Comparison of ENCODE assay signal across 23 mouse cellular contexts in genomic region chr11:102349189-102349954, GRCm38 (mm10). TPM values are rescaled to one million over a fixed set of nuclear protein-coding genes. Genes with fewer than 3 reads are reported as not detected.
A peak's percentile ranks its signal among the peaks of the same experiment; 100 is the strongest.
DNase-seq lines count a peak whose midpoint lies in the region; ATAC-seq and TF ChIP-seq lines count a peak whose summit lies in the region.
"Had no signal": no experiment of that assay in that cellular context is flagged by ENCODE, and none has a peak within 500 bp of the region (broad histone marks: within the 10 kb centered on the region; RNA-seq: fewer than 3 reads in every experiment).

No protein-coding gene starts in this region.

- H3K4me2 ChIP-seq in kidney, embryonic 16.5 days (replicated peaks; ENCODE audit: low read depth, low read length): no peak overlapping the region
- H3K4me2 ChIP-seq in kidney, embryonic 14.5 days (replicated peaks; ENCODE audit: low read depth, low read length): no peak overlapping the region
- no peak overlapping the region for H3K4me2 ChIP-seq in liver, embryonic 13.5 days
- H3K4me2 ChIP-seq: heart, embryonic 15.5 days; hindbrain, embryonic 15.5 days; limb, embryonic 15.5 days; midbrain, embryonic 15.5 days; neural tube, embryonic 13.5 days had no signal

- no peak overlapping the region for H3K4me3 ChIP-seq in kidney, embryonic 16.5 days (ENCODE audit: low read length)
- H3K4me3 ChIP-seq in kidney, embryonic 14.5 days (ENCODE audit: low read length): no peak overlapping the region
- H3K4me3 ChIP-seq in bone marrow, adult 2 months (replicated peaks; ENCODE audit: control insufficient read depth, low read depth, low read length): no peak overlapping the region
- no peak overlapping the region for H3K4me3 ChIP-seq in liver, embryonic 13.5 days (replicated peaks)
- H3K4me3 ChIP-seq: forebrain, embryonic 10.5 days; heart, embryonic 15.5 days; hindbrain, embryonic 15.5 days; limb, embryonic 15.5 days; midbrain, embryonic 15.5 days; myocyte; neural tube, embryonic 13.5 days had no signal

- TF ChIP-seq CTCF in bone marrow, adult 2 months (IDR thresholded peaks at IDR 0.05; ENCODE audit: control insufficient read depth, insufficient read depth, low read length): no peak

- ATAC-seq in kidney, embryonic 16.5 days (ENCODE audit: low FRiP score, low TSS enrichment): peak; percentile 55; the same call in 1 of the 2 replicates
- no peak for ATAC-seq in kidney, embryonic 14.5 days (ENCODE audit: low FRiP score, low TSS enrichment)
- peak; percentile 8 for ATAC-seq in erythroblast, adult 5-6 weeks (replicated peaks; ENCODE audit: low FRiP score, poor library complexity, severe bottlenecking)
- 0 out of 2 replicates have a peak, but pooled peaks have one; percentile 19 for ATAC-seq in liver, embryonic 13.5 days (ENCODE audit: low read depth)
- ATAC-seq: forebrain, embryonic 16.5 days; midbrain, embryonic 15.5 days had no signal

- no peaks in the 10 kb centered on the region; the same call in 1 of the 2 replicates for H3K27me3 ChIP-seq in kidney, embryonic 16.5 days (ENCODE audit: insufficient read depth, low read length)
- H3K27me3 ChIP-seq in kidney, embryonic 14.5 days (ENCODE audit: control insufficient read depth, insufficient read depth, low read length): no peaks in the 10 kb centered on the region; the same call in 1 of the 2 replicates
- peaks cover 32% of the 10 kb centered on the region for H3K27me3 ChIP-seq in liver, embryonic 13.5 days
- H3K27me3 ChIP-seq: hindbrain, embryonic 15.5 days; midbrain, embryonic 15.5 days had no signal

- no peak for DNase-seq in liver, embryonic 13.5 days
- DNase-seq in adrenal gland, adult 2 months: no peak
- DNase-seq in thymus, adult 18-20 months: no peak
- DNase-seq: cerebellum, adult 8-10 months; gastrocnemius, postnatal 10 days; heart, adult 18-20 months; heart, postnatal 36 days; kidney, postnatal 10 days; left cerebral cortex, postnatal 4 days; lung, postnatal 4 days; thymus, postnatal 14 days had no signal

- H3K36me3 ChIP-seq in kidney, embryonic 16.5 days (ENCODE audit: insufficient read depth, low read length): no peaks in the 10 kb centered on the region
- H3K36me3 ChIP-seq in kidney, embryonic 14.5 days (ENCODE audit: control insufficient read depth, insufficient read depth, low read length): no peaks in the 10 kb centered on the region
- peaks cover 61% of the 10 kb centered on the region for H3K36me3 ChIP-seq in liver, embryonic 13.5 days
- H3K36me3 ChIP-seq: forebrain, embryonic 10.5 days; heart, embryonic 15.5 days; hindbrain, embryonic 15.5 days; limb, embryonic 15.5 days; midbrain, embryonic 15.5 days; neural tube, embryonic 13.5 days had no signal

- no peak overlapping the region for H3K9ac ChIP-seq in kidney, embryonic 16.5 days (replicated peaks; ENCODE audit: low read length)
- H3K9ac ChIP-seq in kidney, embryonic 14.5 days (ENCODE audit: low read depth, low read length): no peak overlapping the region
- no peak overlapping the region for H3K9ac ChIP-seq in liver, embryonic 13.5 days
- H3K9ac ChIP-seq: heart, embryonic 15.5 days; hindbrain, embryonic 15.5 days; limb, embryonic 15.5 days; midbrain, embryonic 15.5 days; neural tube, embryonic 13.5 days had no signal

- no peaks in the 10 kb centered on the region for H3K9me3 ChIP-seq in kidney, embryonic 16.5 days (ENCODE audit: low read length)
- no peaks in the 10 kb centered on the region for H3K9me3 ChIP-seq in kidney, embryonic 14.5 days (ENCODE audit: control insufficient read depth, low read length)
- H3K9me3 ChIP-seq in liver, embryonic 13.5 days (replicated peaks): no peaks in the 10 kb centered on the region
- H3K9me3 ChIP-seq: forebrain, embryonic 10.5 days; heart, embryonic 15.5 days; hindbrain, embryonic 15.5 days; limb, embryonic 15.5 days; midbrain, embryonic 15.5 days; neural tube, embryonic 13.5 days had no signal

- H3K27ac ChIP-seq in kidney, embryonic 16.5 days (ENCODE audit: low read length): no peak overlapping the region
- H3K27ac ChIP-seq in kidney, embryonic 14.5 days (ENCODE audit: low read depth, low read length): no peak overlapping the region
- H3K27ac ChIP-seq in bone marrow, adult 2 months (ENCODE audit: control insufficient read depth, insufficient read depth, low read depth, low read length, poor library complexity): no peak overlapping the region
- H3K27ac ChIP-seq in liver, embryonic 13.5 days: peak overlapping the region; percentile 80
- H3K27ac ChIP-seq: forebrain, embryonic 10.5 days; heart, embryonic 15.5 days; hindbrain, embryonic 15.5 days; limb, embryonic 15.5 days; midbrain, embryonic 15.5 days; neural tube, embryonic 13.5 days had no signal

- peak; percentile 12; the same call in 1 of the 2 replicates for TF ChIP-seq POLR2A in bone marrow, adult 2 months (IDR thresholded peaks at IDR 0.05; ENCODE audit: borderline replicate concordance, control insufficient read depth, low read depth, low read length)

- 0 out of 2 replicates have a peak, but pooled peaks cover 13% of the 10 kb centered on the region for H3K4me1 ChIP-seq in kidney, embryonic 16.5 days (ENCODE audit: insufficient read depth, low read length)
- 0 out of 2 replicates have a peak, but pooled peaks cover 6% of the 10 kb centered on the region for H3K4me1 ChIP-seq in kidney, embryonic 14.5 days (ENCODE audit: control insufficient read depth, insufficient read depth, low read length)
- no peaks in the 10 kb centered on the region for H3K4me1 ChIP-seq in bone marrow, adult 2 months (ENCODE audit: control insufficient read depth, insufficient read depth, low read length)
- peaks cover 58% of the 10 kb centered on the region for H3K4me1 ChIP-seq in liver, embryonic 13.5 days (replicated peaks)
- H3K4me1 ChIP-seq: heart, embryonic 15.5 days; hindbrain, embryonic 15.5 days; midbrain, embryonic 15.5 days; neural tube, embryonic 13.5 days had no signal

- 83% methylated on average over 3 of the region's 3 CpGs for WGBS in kidney, embryonic 16.5 days
- 93% methylated on average over 3 of the region's 3 CpGs for WGBS in kidney, embryonic 14.5 days
- WGBS in bone marrow, adult 2 months: 94% methylated on average over 3 of the region's 3 CpGs
- WGBS in liver, embryonic 13.5 days (ENCODE audit: insufficient replicate concordance): 81% methylated on average over 3 of the region's 3 CpGs

RNA-seq across cellular contexts. Expression of gene Slc4a1, which starts 16.6 kb away (rescaled TPM):
- polyA plus RNA-seq in kidney, embryonic 16.5 days (2015; fragmentation: Nextera tagmentation; extraction: Ambion mirVana): 9.0 and 9.6 TPM in 2 replicates
- polyA plus RNA-seq in kidney, embryonic 14.5 days (2014; fragmentation: Nextera tagmentation; extraction: Ambion mirVana): 3.0 and 3.3 TPM in 2 replicates
- 762 and 950 TPM in 2 replicates for polyA plus RNA-seq in bone marrow, adult 2 months (2011; ENCODE audit: insufficient read depth, insufficient read length, low replicate concordance, missing spikeins)
- total RNA-seq in erythroblast, adult 5-6 weeks (2015; ENCODE audit: low replicate concordance): 4,977 and 5,433 TPM in 2 replicates
- total RNA-seq in erythroblast, adult 5-6 weeks (2017; ENCODE audit: low replicate concordance): 6,454 and 7,565 TPM in 2 replicates
- polyA plus RNA-seq in liver, embryonic 13.5 days (2015; fragmentation: Nextera tagmentation; extraction: Ambion mirVana): 734 and 914 TPM in 2 replicates
- total RNA-seq in adrenal gland, adult 2 months (2021): under 1 TPM; 0.35 to 0.49 TPM
- 0.02 TPM in 1 of 2 replicates, not detected in the other for polyA plus RNA-seq in adrenal gland, adult 2 months (2012; rRNA removed)
- polyA plus RNA-seq: myocyte had no signal

RNA-seq across cellular contexts. Expression of gene Ubtf, which starts 29.8 kb away (rescaled TPM):
- polyA plus RNA-seq in kidney, embryonic 16.5 days (2015; fragmentation: Nextera tagmentation; extraction: Ambion mirVana): 94.7 and 97.3 TPM in 2 replicates
- 86.5 and 105 TPM in 2 replicates for polyA plus RNA-seq in kidney, embryonic 14.5 days (2014; fragmentation: Nextera tagmentation; extraction: Ambion mirVana)
- polyA plus RNA-seq in bone marrow, adult 2 months (2011; ENCODE audit: insufficient read depth, insufficient read length, low replicate concordance, missing spikeins): 95.0 and 126 TPM in 2 replicates
- total RNA-seq in erythroblast, adult 5-6 weeks (2015; ENCODE audit: low replicate concordance): 19.0 and 22.8 TPM in 2 replicates
- 119 and 258 TPM in 2 replicates for total RNA-seq in erythroblast, adult 5-6 weeks (2017; ENCODE audit: low replicate concordance)
- polyA plus RNA-seq in liver, embryonic 13.5 days (2015; fragmentation: Nextera tagmentation; extraction: Ambion mirVana): 70.0 and 81.5 TPM in 2 replicates
- 100 to 1,000 TPM in 1 of 2 experiments, 10 to 100 TPM in 1; 95.9 to 110 TPM for total RNA-seq in adrenal gland, adult 2 months (2021)
- polyA plus RNA-seq in adrenal gland, adult 2 months (2012; rRNA removed): 24.2 and 25.4 TPM in 2 replicates

RNA-seq across cellular contexts. Expression of gene Rundc3a, which starts 43.8 kb away (rescaled TPM):
- polyA plus RNA-seq in kidney, embryonic 16.5 days (2015; fragmentation: Nextera tagmentation; extraction: Ambion mirVana): 3.3 and 3.9 TPM in 2 replicates
- 1.7 and 1.9 TPM in 2 replicates for polyA plus RNA-seq in kidney, embryonic 14.5 days (2014; fragmentation: Nextera tagmentation; extraction: Ambion mirVana)
- 2.3 and 3.2 TPM in 2 replicates for polyA plus RNA-seq in bone marrow, adult 2 months (2011; ENCODE audit: insufficient read depth, insufficient read length, low replicate concordance, missing spikeins)
- total RNA-seq in erythroblast, adult 5-6 weeks (2015; ENCODE audit: low replicate concordance): 3.1 TPM in 1 of 2 replicates, not detected in the other
- 2.7 and 7.5 TPM in 2 replicates for total RNA-seq in erythroblast, adult 5-6 weeks (2017; ENCODE audit: low replicate concordance)
- polyA plus RNA-seq in liver, embryonic 13.5 days (2015; fragmentation: Nextera tagmentation; extraction: Ambion mirVana): 1.5 and 1.7 TPM in 2 replicates
- 10 to 100 TPM; 36.8 to 51.7 TPM for total RNA-seq in adrenal gland, adult 2 months (2021)
- 46.3 and 77.5 TPM in 2 replicates for polyA plus RNA-seq in adrenal gland, adult 2 months (2012; rRNA removed)

RNA-seq across cellular contexts. Expression of gene Atxn7l3, which starts 52.9 kb away (rescaled TPM):
- polyA plus RNA-seq in kidney, embryonic 16.5 days (2015; fragmentation: Nextera tagmentation; extraction: Ambion mirVana): 12.4 and 13.3 TPM in 2 replicates
- polyA plus RNA-seq in kidney, embryonic 14.5 days (2014; fragmentation: Nextera tagmentation; extraction: Ambion mirVana): 15.2 and 18.6 TPM in 2 replicates
- polyA plus RNA-seq in bone marrow, adult 2 months (2011; ENCODE audit: insufficient read depth, insufficient read length, low replicate concordance, missing spikeins): 18.3 and 30.4 TPM in 2 replicates
- 6.3 and 10.4 TPM in 2 replicates for total RNA-seq in erythroblast, adult 5-6 weeks (2015; ENCODE audit: low replicate concordance)
- total RNA-seq in erythroblast, adult 5-6 weeks (2017; ENCODE audit: low replicate concordance): 5.7 and 9.3 TPM in 2 replicates
- polyA plus RNA-seq in liver, embryonic 13.5 days (2015; fragmentation: Nextera tagmentation; extraction: Ambion mirVana): 4.6 and 4.9 TPM in 2 replicates
- total RNA-seq in adrenal gland, adult 2 months (2021): 10 to 100 TPM; 44.2 to 45.1 TPM
- polyA plus RNA-seq in adrenal gland, adult 2 months (2012; rRNA removed): 43.2 and 46.5 TPM in 2 replicates

RNA-seq across cellular contexts. Expression of gene Slc25a39, which starts 58.4 kb away (rescaled TPM):
- polyA plus RNA-seq in kidney, embryonic 16.5 days (2015; fragmentation: Nextera tagmentation; extraction: Ambion mirVana): 337 and 360 TPM in 2 replicates
- 224 and 274 TPM in 2 replicates for polyA plus RNA-seq in kidney, embryonic 14.5 days (2014; fragmentation: Nextera tagmentation; extraction: Ambion mirVana)
- 207 and 269 TPM in 2 replicates for polyA plus RNA-seq in bone marrow, adult 2 months (2011; ENCODE audit: insufficient read depth, insufficient read length, low replicate concordance, missing spikeins)
- 461 and 462 TPM in 2 replicates for total RNA-seq in erythroblast, adult 5-6 weeks (2015; ENCODE audit: low replicate concordance)
- total RNA-seq in erythroblast, adult 5-6 weeks (2017; ENCODE audit: low replicate concordance): 236 and 290 TPM in 2 replicates
- 388 and 390 TPM in 2 replicates for polyA plus RNA-seq in liver, embryonic 13.5 days (2015; fragmentation: Nextera tagmentation; extraction: Ambion mirVana)
- total RNA-seq in adrenal gland, adult 2 months (2021): 100 to 1,000 TPM; 504 to 683 TPM
- 1,025 and 1,107 TPM in 2 replicates for polyA plus RNA-seq in adrenal gland, adult 2 months (2012; rRNA removed)

Comparison
In these comparisons a context has a peak if more than half of its experiments do, and no peak if none do; other contexts are left out.
1. RNA of gene Slc4a1, which starts 16.6 kb away (polyA plus RNA-seq): 762 to 950 TPM in bone marrow, adult 2 months and 734 to 914 TPM in liver, embryonic 13.5 days; 9.0 to 9.6 TPM in kidney, embryonic 16.5 days, 3.0 to 3.3 TPM in kidney, embryonic 14.5 days and 0.02 TPM in adrenal gland, adult 2 months; every median in the first group is over 10 times any median in the second.